Mouse (Mus musculus): ENCODE results near the gene Naif1.

Gene Naif1

DNA sequence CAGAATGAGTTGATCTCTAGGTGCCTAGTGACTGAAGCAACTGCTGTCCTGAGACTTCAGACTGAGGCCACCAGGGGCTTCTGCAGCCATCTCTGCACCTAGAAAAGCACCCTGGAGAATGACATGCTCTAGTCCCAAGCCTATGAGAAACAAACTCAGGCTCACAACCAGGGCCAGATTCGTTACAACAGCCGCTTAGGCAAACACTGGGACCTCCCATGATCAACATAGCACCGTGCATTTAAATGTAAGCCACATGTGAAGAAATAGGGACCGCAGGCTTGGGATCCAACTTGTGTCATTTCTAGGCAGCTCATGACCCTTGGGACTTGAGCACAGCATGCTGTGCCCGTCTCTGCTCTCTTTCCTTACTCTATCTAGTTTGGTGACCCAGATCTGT is 22.5 kb upstream of the Naif1 start:
- DNase-seq (ENCODE audit: low read depth, low spot score) = no peak

- DNase-seq (ENCODE audit: low read depth, low spot score) = no peak
These were observed 22.0 kb upstream of the Naif1 start for GRCm38 (mm10) chr2:32428262-32428722.

GRCm38 (mm10) chr2:32429215-32429891 is 20.9 kb upstream of the Naif1 start:
- no peak for DNase-seq (ENCODE audit: low read depth, low spot score)

- peak; percentile 94 for DNase-seq (ENCODE audit: low read depth, low spot score)
These were observed 19.3 kb upstream of the Naif1 start for GRCm38 (mm10) chr2:32430701-32431676.

GRCm38 (mm10) chr2:32436686-32437372 is 13.4 kb upstream of the Naif1 start:
- DNase-seq (ENCODE audit: low read depth, low spot score) = peak; percentile 35

DNA sequence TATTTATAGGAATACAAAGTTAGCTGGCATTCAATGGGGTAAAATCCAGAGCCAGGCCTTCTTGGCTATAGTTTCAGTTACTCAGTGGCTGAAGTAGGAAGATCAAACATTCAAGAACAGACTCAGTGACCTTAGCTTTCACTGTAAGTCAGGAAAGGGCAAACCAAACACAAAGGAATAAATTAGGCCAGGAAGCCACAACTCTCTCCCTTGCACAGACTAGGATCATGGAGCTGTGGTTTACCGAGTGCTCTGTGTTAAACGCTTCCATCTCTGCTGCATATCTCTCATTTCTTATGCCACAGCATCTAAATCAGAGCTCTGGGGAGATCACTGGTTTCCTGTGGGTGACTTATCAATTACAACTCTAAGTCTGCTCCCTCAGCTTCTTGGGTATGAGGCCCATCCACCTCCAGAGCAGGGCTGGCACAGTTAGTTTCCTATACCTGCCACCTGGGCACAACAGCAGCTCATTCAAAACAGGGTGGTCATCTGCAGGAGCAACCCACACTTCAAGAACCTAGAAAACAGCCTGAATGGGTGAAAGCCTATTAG is 12.6 kb upstream of the Naif1 start:
- no peak for DNase-seq (ENCODE audit: low read depth, low spot score)

- DNase-seq (ENCODE audit: low read depth, low spot score) = no peak
These were observed 11.5 kb upstream of the Naif1 start for GRCm38 (mm10) chr2:32438733-32439132.

DNA sequence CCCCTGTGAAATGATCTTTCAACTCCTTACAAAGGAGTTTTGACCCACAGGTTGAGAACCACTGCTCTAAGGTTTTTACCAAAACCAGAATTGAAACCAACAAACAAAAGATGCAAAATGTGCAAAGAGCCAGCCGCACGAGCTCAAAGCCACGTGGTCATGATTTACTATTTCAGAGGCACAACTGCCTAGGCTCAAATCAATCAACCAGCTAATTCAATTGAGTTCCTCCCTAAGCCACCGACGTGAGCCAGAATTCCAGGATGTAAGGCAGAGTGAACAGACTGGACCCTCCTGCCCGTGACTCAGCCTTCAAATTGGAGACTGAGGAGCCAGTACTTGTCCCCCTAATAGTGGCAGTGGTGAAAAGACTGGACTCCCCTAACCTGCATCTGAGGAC is 11.1 kb upstream of the Naif1 start:
- DNase-seq (ENCODE audit: low read depth, low spot score) = peak; percentile 25

DNA sequence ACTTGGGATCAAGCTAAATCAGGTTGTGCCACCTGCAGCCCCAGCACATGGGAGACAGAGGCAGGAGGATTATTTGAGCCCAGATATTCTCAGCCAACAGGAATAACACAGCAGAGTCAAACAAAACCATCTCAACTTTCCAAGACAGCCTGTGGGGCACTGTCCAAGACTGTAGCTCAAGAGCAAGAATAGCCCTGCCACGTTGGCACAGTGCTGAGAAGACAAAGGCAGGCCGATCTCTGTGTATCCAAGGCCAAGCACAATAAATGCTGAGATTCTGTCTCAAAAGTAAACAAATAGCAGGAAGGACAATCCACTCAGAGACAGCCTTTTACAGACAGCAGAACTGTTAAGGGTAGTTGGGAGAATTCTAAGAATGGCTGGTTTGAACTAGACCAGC is 10.1 kb upstream of the Naif1 start:
- no peak for DNase-seq (ENCODE audit: low read depth, low spot score)

DNA sequence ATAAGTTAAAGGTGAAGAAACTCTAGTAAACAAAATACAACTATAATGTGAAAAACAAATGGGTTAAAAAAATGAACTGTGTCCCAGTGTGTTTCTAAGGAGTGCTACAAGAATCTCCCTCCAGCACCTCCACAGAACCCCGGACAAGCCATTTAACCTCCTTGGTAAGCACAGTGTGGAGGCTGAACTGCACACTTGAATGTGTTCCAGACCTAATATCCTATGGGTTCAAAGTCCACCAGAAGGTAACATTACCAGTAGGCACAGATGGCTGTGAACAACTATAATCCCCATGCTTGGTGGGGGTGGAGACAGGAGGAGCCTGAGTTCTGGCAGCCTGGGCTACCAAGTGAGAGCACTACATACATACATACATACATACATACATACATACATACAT is 9.6 kb upstream of the Naif1 start:
- no peak for DNase-seq (ENCODE audit: low read depth, low spot score)

- no peak for DNase-seq (ENCODE audit: low read depth, low spot score)
These were observed 8.7 kb upstream of the Naif1 start for GRCm38 (mm10) chr2:32441550-32441949.

- no peak for DNase-seq (ENCODE audit: low read depth, low spot score)
These were observed 4.7 kb upstream of the Naif1 start for GRCm38 (mm10) chr2:32445535-32445934.

DNA sequence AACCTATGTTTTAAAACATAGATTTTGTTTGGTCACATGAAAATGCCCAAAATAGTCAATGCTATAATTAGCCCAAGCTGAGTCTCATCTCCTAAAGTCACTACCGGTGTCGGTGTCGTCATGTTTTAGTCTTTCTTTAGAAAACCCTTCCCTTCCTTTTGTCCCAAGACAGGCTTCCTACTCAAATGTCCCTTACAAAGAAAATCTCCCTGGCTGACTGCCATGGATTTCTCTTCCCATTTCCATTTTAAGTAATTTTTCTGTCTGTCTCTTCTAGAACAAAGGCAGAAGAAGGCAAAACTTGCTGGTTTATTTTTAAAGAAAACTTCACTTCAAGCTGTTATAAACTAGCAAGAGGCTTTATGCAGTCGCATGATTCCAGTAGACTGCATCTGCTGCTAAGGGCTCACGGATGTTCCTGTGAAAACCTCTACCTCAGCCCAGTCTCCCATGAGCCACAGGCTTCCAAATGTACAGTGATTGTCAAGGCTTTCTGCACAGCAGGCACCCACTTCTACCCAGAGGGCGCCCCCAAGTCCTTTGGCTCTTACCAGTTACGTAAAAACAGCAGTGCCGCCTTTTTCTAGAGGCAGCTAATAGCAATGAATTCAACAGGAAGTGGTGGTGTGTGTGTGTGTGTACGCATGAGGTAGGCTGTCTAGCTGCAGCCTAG is 2.9 kb upstream of the Naif1 start:
- DNase-seq (ENCODE audit: low read depth, low spot score) = no peak

- no peak for DNase-seq (ENCODE audit: low read depth, low spot score)
These were observed 1.8 kb upstream of the Naif1 start for GRCm38 (mm10) chr2:32448480-32448879.

DNA sequence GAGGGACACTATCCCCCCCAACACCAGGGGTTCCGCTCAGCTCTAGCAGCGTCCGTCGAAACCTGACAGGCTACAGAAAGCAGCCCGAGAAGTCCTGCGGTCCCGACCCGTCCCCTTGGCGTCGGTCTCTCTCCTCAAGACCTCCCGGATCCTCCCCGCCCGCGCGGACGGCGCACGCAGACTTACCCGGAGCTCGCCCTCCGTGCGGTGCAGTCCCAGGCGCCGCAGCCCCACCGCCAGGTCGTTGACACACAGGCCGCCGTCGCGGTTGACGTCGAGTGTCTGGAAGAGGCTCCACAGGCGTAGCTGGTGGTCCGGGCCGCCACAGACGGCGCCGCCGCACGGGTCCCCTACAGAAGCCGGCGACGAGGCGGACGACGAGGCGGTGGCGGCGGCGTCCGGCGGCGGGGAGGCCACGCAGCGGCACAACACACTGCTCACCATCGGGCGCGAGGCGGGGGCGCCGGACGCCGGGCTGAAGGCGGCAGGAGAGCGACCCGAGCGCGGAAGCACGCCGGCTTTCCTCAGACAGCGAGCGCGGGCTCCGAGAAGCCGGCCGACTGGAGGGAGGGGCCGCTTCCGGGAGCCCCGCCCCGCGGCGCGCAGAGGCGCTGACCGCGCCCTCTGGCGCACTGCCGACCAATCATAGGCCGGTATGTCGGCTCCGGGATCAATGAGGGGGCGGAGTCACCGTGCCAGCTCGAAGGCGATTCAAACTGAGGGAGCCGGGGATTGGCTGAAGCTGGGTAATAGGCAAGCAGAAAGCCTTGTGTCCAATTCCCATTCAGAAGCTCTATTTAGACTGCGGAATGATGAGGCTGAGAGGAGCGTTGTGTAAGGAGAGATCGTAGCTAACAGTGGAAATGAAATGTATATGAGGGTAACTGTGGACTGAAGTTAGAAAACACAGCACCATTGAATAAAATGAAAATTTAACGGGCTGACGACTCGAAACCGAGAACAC is 906 bp downstream of the Naif1 start, which contains the start of gene Slc25a25:
TSS of gene Slc25a25 (minus strand) at position 565 of the 964 bp plus-strand sequence.
- peak; percentile 99 for DNase-seq (ENCODE audit: low read depth, low spot score)

GRCm38 (mm10) chr2:32451870-32452372 is 1.7 kb downstream of the Naif1 start:
- peak; percentile 99 for DNase-seq (ENCODE audit: low read depth, low spot score)

- no peak for DNase-seq (ENCODE audit: low read depth, low spot score)
These were observed 2.2 kb downstream of the Naif1 start for GRCm38 (mm10) chr2:32452441-32452971.

DNA sequence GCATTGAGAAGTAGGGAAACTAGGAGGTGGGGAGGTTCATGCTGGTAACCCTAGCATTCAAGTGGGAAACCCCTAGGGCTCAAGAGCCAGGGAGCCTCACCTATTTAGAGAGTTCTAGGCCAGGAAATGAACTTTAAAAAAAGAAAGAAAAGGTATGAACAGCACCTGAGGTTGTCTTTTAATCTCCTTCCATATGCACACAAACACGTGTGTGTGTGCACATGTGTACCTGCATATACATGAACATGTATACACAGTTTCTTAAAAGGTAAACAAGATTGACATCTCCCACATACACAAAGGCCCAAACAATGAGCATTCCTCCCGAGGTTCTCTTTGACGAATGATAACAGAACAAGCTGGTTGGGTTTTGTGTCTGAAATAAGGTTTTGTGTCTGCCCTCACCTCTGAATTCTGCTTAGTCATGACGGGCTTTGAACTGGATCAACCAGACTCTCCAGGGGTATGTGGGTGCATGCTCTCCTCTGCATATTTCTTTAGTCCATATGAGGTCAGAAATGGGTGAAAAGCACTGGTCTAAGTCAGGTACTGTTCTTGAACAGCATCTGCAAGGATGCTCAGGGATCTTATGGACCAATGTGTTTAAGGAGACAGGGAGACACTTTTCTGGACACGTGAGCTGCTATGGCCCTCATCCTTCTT is 3.5 kb downstream of the Naif1 start:
- no peak for DNase-seq (ENCODE audit: low read depth, low spot score)

DNA sequence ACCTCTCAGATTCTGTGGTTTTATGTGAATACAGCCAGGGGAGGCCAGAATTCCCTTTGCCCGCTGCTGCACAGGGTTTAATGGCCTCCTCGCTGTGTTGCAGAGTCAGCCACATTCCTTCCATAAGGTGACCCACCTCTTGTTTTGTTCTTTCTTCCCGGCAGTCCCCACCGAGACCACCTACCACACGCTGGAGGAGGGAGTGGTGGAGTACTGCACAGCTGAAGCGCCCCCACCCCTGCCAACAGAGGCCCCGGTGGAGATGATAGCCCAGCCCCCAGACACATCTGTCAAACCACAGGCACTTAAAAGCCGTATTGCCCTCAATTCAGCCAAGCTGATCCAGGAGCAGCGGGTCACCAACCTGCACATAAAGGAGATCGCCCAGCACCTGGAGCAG is 4.4 kb downstream of the Naif1 start:
- no peak for DNase-seq (ENCODE audit: low read depth, low spot score)

All from mesoderm, embryonic 11.5 days (tissue).